Mouse (Mus musculus) embryonic facial prominence, embryonic 11.5 days (tissue): Measurements from ENCODE around the gene Pick1. TPM values are rescaled to one million over a fixed set of nuclear protein-coding genes. Genes with fewer than 3 reads are reported as not detected.
A peak's percentile ranks its signal among the peaks of the same experiment; 100 is the strongest.
"Not testable (repeated sequence)": the region's sequence is repeated elsewhere in the genome, so short reads cannot be mapped to it uniquely, and the experiment has no call there.

ENCODE experiments used
- ATAC-seq: fragments of 200-750 bp; cut with Nextera tagmentation; replicated peaks from 2 replicates; pipeline ENCODE4 v1.8.0; 2017; ENCODE audit warnings: low read depth; ENCODE audit not compliant: insufficient number of reproducible peaks, low FRiP score, low TSS enrichment
- DNase-seq: peaks from one replicate; pipeline ENCODE4 v3.0.0-alpha.2; 2015; ENCODE audit warnings: low spot score
- H3K27ac ChIP-seq: fragments of 300-500 bp; sonication (generic); replicated peaks from 2 replicates; pipeline ENCODE4 v1.5.1; 2014; ENCODE audit warnings: mild to moderate bottlenecking, low read depth, low read length, control low read depth
- H3K27me3 ChIP-seq: fragments of 300-500 bp; sonication (generic); 2 replicates; pipeline ENCODE4 v1.6.1; 2014; ENCODE audit warnings: mild to moderate bottlenecking, low read length, moderate library complexity, mixed read lengths; ENCODE audit not compliant: control insufficient read depth, insufficient read depth
- H3K36me3 ChIP-seq: fragments of 300-500 bp; sonication (generic); replicated peaks from 2 replicates; pipeline ENCODE4 v1.6.1; 2014; ENCODE audit warnings: low read depth, mild to moderate bottlenecking, low read length, moderate library complexity, mixed read lengths; ENCODE audit not compliant: control insufficient read depth, insufficient read depth
- H3K4me1 ChIP-seq: fragments of 300-500 bp; sonication (generic); 2 replicates; pipeline ENCODE4 v1.6.1; 2014; ENCODE audit warnings: low read length, mixed read lengths; ENCODE audit not compliant: control insufficient read depth, insufficient read depth
- H3K4me2 ChIP-seq: fragments of 300-500 bp; sonication (generic); 2 replicates; pipeline ENCODE4 v1.6.1; 2014; ENCODE audit warnings: low read depth, mild to moderate bottlenecking, control low read depth, low read length, moderate library complexity
- H3K4me3 ChIP-seq: fragments of 300-500 bp; sonication (generic); 2 replicates; pipeline ENCODE4 v1.5.1; 2014; ENCODE audit warnings: low read depth, low read length, control low read depth
- H3K9ac ChIP-seq: fragments of 300-500 bp; sonication (generic); replicated peaks from 2 replicates; pipeline ENCODE4 v1.6.1; 2014; ENCODE audit warnings: mild to moderate bottlenecking, control low read depth, low read length
- H3K9me3 ChIP-seq: fragments of 300-500 bp; sonication (generic); replicated peaks from 2 replicates; pipeline ENCODE4 v1.6.1; 2016; ENCODE audit warnings: mild to moderate bottlenecking, low read length, inconsistent platforms, mixed read lengths; ENCODE audit not compliant: control insufficient read depth
- WGBS: fragments of 180-500 bp; shearing (Covaris S2); extraction: QIAGEN DNeasy Blood & Tissue Kit; methylation state at CpG from one replicate; pipeline ENCODE4 v1.1.7; 2014; 5-methylcytosine and 5-hydroxymethylcytosine counted together
- polyA plus RNA-seq: library from polyadenylated mRNA; unstranded; fragments of >200 nt; fragmentation: Nextera tagmentation; extraction: Ambion mirVana; gene quantifications from 2 replicates; pipeline ENCODE4 v1.2.1, GENCODE M21; 2014

The Pick1 gene
- polyA plus RNA-seq, 1 experiment from 2014 or later = 18.0 TPM

GRCm38 (mm10) chr15:79212750-79213446, 16.1 kb upstream of the Pick1 start:
- DNase-seq (peak; percentile 30), ATAC-seq (0 out of 2 replicates have a peak, but pooled peaks have one; percentile 31)
- Histone ChIP-seq H3K9me3 (no peaks in the 10 kb centered on the region), H3K9ac (no peak overlapping the region), H3K27me3 (no peaks in the 10 kb centered on the region), H3K4me1 (no peaks in the 10 kb centered on the region), H3K4me2 (no peak overlapping the region), H3K4me3 (no peak overlapping the region), H3K27ac (peak overlapping the region; percentile 28; the same call in 1 of the 2 replicates), H3K36me3 (no peaks in the 10 kb centered on the region)
- WGBS = 59% methylated on average over 25 of the region's 26 CpGs

- no peak for DNase-seq
- 72% methylated on average over 6 of the region's 6 CpGs for WGBS
- Histone ChIP-seq H3K27me3 (no peaks in the 10 kb centered on the region), H3K9me3 (no peaks in the 10 kb centered on the region), H3K4me3 (no peak overlapping the region), H3K9ac (no peak overlapping the region), H3K27ac (peak overlapping the region; percentile 28; the same call in 1 of the 2 replicates), H3K4me2 (no peak overlapping the region), H3K36me3 (no peaks in the 10 kb centered on the region), H3K4me1 (no peaks in the 10 kb centered on the region)
- no peak for ATAC-seq
These were observed 15.4 kb upstream of the Pick1 start for GRCm38 (mm10) chr15:79213591-79213990.

- no peaks in the 10 kb centered on the region for H3K27me3 ChIP-seq
- ATAC-seq (no peak), DNase-seq (no peak)
- peaks cover 4% of the 10 kb centered on the region; the same call in 1 of the 2 replicates for H3K4me1 ChIP-seq
- H3K9ac ChIP-seq = no peak overlapping the region
- H3K4me3 ChIP-seq = no peak overlapping the region
- WGBS = 71% methylated on average over 3 of the region's 3 CpGs
- no peak overlapping the region for H3K4me2 ChIP-seq
- H3K27ac ChIP-seq = no peak overlapping the region
- no peaks in the 10 kb centered on the region for H3K36me3 ChIP-seq
- H3K9me3 ChIP-seq = no peaks in the 10 kb centered on the region
These were observed 12.8 kb upstream of the Pick1 start for GRCm38 (mm10) chr15:79216191-79216590.

GRCm38 (mm10) chr15:79219572-79219971, 9.4 kb upstream of the Pick1 start:
- Histone ChIP-seq H3K4me2 (no peak overlapping the region), H3K27me3 (no peaks in the 10 kb centered on the region), H3K4me3 (no peak overlapping the region), H3K27ac (no peak overlapping the region), H3K9ac (no peak overlapping the region), H3K4me1 (peaks cover 4% of the 10 kb centered on the region; the same call in 1 of the 2 replicates), H3K9me3 (no peaks in the 10 kb centered on the region), H3K36me3 (no peaks in the 10 kb centered on the region)
- DNase-seq (no peak), ATAC-seq (no peak)
- 0% methylated on average over 1 of the region's 1 CpGs for WGBS

- Histone ChIP-seq H3K9me3 (no peaks in the 10 kb centered on the region), H3K27ac (no peak overlapping the region), H3K9ac (no peak overlapping the region), H3K27me3 (no peaks in the 10 kb centered on the region), H3K36me3 (no peaks in the 10 kb centered on the region), H3K4me1 (peaks cover 4% of the 10 kb centered on the region; the same call in 1 of the 2 replicates), H3K4me2 (no peak overlapping the region), H3K4me3 (no peak overlapping the region)
- DNase-seq (no peak), ATAC-seq (no peak)
- 3% methylated on average over 5 of the region's 5 CpGs for WGBS
These were observed 5.3 kb upstream of the Pick1 start for GRCm38 (mm10) chr15:79223641-79224040.

GRCm38 (mm10) chr15:79224685-79225084, 4.3 kb upstream of the Pick1 start:
- ATAC-seq = peak; percentile 45
- Histone ChIP-seq H3K4me1 (peaks cover under 1% of the 10 kb centered on the region; the same call in 1 of the 2 replicates), H3K27ac (no peak overlapping the region), H3K4me3 (no peak overlapping the region), H3K27me3 (no peaks in the 10 kb centered on the region), H3K36me3 (no peaks in the 10 kb centered on the region), H3K4me2 (no peak overlapping the region), H3K9me3 (no peaks in the 10 kb centered on the region), H3K9ac (no peak overlapping the region)
- 6% methylated on average over 5 of the region's 5 CpGs for WGBS
- DNase-seq = peak; percentile 92

- H3K4me2 ChIP-seq, H3K36me3 ChIP-seq, DNase-seq, H3K4me1 ChIP-seq, H3K9me3 ChIP-seq, H3K27ac ChIP-seq, ATAC-seq, H3K4me3 ChIP-seq, H3K9ac ChIP-seq, H3K27me3 ChIP-seq: not testable (repeated sequence)
- 68% methylated on average over 2 of the region's 2 CpGs for WGBS
These were observed 3.2 kb upstream of the Pick1 start for GRCm38 (mm10) chr15:79225780-79226179.

GRCm38 (mm10) chr15:79235268-79235667, 6.3 kb downstream of the Pick1 start:
- Histone ChIP-seq H3K27me3 (no peaks in the 10 kb centered on the region), H3K9ac (no peak overlapping the region), H3K9me3 (no peaks in the 10 kb centered on the region), H3K36me3 (no peaks in the 10 kb centered on the region; the same call in 1 of the 2 replicates), H3K27ac (no peak overlapping the region), H3K4me1 (no peaks in the 10 kb centered on the region), H3K4me2 (no peak overlapping the region), H3K4me3 (no peak overlapping the region)
- no peak for ATAC-seq
- no peak for DNase-seq
- 93% methylated on average over 9 of the region's 9 CpGs for WGBS
